Mouse (Mus musculus) embryonic facial prominence, embryonic 11.5 days (tissue): ENCODE data around the gene Ppp1r8. TPM values are rescaled to one million over a fixed set of nuclear protein-coding genes. Genes with fewer than 3 reads are reported as not detected.
"Not testable (repeated sequence)": the region's sequence is repeated elsewhere in the genome, so short reads cannot be mapped to it uniquely, and the experiment has no call there.

Experiments used
- ATAC-seq: fragments of 200-750 bp; cut with Nextera tagmentation; replicated peaks from 2 replicates; pipeline ENCODE4 v1.8.0; 2017; ENCODE audit warnings: low read depth; ENCODE audit not compliant: insufficient number of reproducible peaks, low FRiP score, low TSS enrichment
- DNase-seq: peaks from one replicate; pipeline ENCODE4 v3.0.0-alpha.2; 2015; ENCODE audit warnings: low spot score
- H3K27ac ChIP-seq: fragments of 300-500 bp; sonication (generic); replicated peaks from 2 replicates; pipeline ENCODE4 v1.5.1; 2014; ENCODE audit warnings: mild to moderate bottlenecking, low read depth, low read length, control low read depth
- H3K27me3 ChIP-seq: fragments of 300-500 bp; sonication (generic); 2 replicates; pipeline ENCODE4 v1.6.1; 2014; ENCODE audit warnings: mild to moderate bottlenecking, low read length, moderate library complexity, mixed read lengths; ENCODE audit not compliant: control insufficient read depth, insufficient read depth
- H3K36me3 ChIP-seq: fragments of 300-500 bp; sonication (generic); replicated peaks from 2 replicates; pipeline ENCODE4 v1.6.1; 2014; ENCODE audit warnings: low read depth, mild to moderate bottlenecking, low read length, moderate library complexity, mixed read lengths; ENCODE audit not compliant: control insufficient read depth, insufficient read depth
- H3K4me1 ChIP-seq: fragments of 300-500 bp; sonication (generic); 2 replicates; pipeline ENCODE4 v1.6.1; 2014; ENCODE audit warnings: low read length, mixed read lengths; ENCODE audit not compliant: control insufficient read depth, insufficient read depth
- H3K4me2 ChIP-seq: fragments of 300-500 bp; sonication (generic); 2 replicates; pipeline ENCODE4 v1.6.1; 2014; ENCODE audit warnings: low read depth, mild to moderate bottlenecking, control low read depth, low read length, moderate library complexity
- H3K4me3 ChIP-seq: fragments of 300-500 bp; sonication (generic); 2 replicates; pipeline ENCODE4 v1.5.1; 2014; ENCODE audit warnings: low read depth, low read length, control low read depth
- H3K9ac ChIP-seq: fragments of 300-500 bp; sonication (generic); replicated peaks from 2 replicates; pipeline ENCODE4 v1.6.1; 2014; ENCODE audit warnings: mild to moderate bottlenecking, control low read depth, low read length
- H3K9me3 ChIP-seq: fragments of 300-500 bp; sonication (generic); replicated peaks from 2 replicates; pipeline ENCODE4 v1.6.1; 2016; ENCODE audit warnings: mild to moderate bottlenecking, low read length, inconsistent platforms, mixed read lengths; ENCODE audit not compliant: control insufficient read depth
- WGBS: fragments of 180-500 bp; shearing (Covaris S2); extraction: QIAGEN DNeasy Blood & Tissue Kit; methylation state at CpG from one replicate; pipeline ENCODE4 v1.1.7; 2014; 5-methylcytosine and 5-hydroxymethylcytosine counted together
- polyA plus RNA-seq: library from polyadenylated mRNA; unstranded; fragments of >200 nt; fragmentation: Nextera tagmentation; extraction: Ambion mirVana; gene quantifications from 2 replicates; pipeline ENCODE4 v1.2.1, GENCODE M21; 2014

The Ppp1r8 gene
- polyA plus RNA-seq, 1 experiment from 2014 or later: 124 TPM

GRCm38 (mm10) chr4:132803876-132804275, 39.1 kb downstream of the Ppp1r8 start:
- Histone ChIP-seq H3K4me1 (no peaks in the 10 kb centered on the region), H3K9me3 (no peaks in the 10 kb centered on the region), H3K36me3 (no peaks in the 10 kb centered on the region), H3K4me2 (no peak overlapping the region), H3K4me3 (no peak overlapping the region), H3K9ac (no peak overlapping the region), H3K27ac (no peak overlapping the region), H3K27me3 (no peaks in the 10 kb centered on the region)
- ATAC-seq: no peak
- DNase-seq: no peak
- WGBS: 94% methylated on average over 7 of the region's 7 CpGs

GRCm38 (mm10) chr4:132803212-132803611, 39.8 kb downstream of the Ppp1r8 start:
- H3K36me3 ChIP-seq: no peaks in the 10 kb centered on the region
- H3K27ac ChIP-seq: no peak overlapping the region
- H3K9ac ChIP-seq: no peak overlapping the region
- no peaks in the 10 kb centered on the region for H3K4me1 ChIP-seq
- H3K4me3 ChIP-seq: no peak overlapping the region
- H3K27me3 ChIP-seq: no peaks in the 10 kb centered on the region
- DNase-seq (no peak), ATAC-seq (no peak)
- no peaks in the 10 kb centered on the region for H3K9me3 ChIP-seq
- 90% methylated on average over 5 of the region's 5 CpGs for WGBS
- H3K4me2 ChIP-seq: no peak overlapping the region

GRCm38 (mm10) chr4:132802171-132802637, 40.8 kb downstream of the Ppp1r8 start:
- DNase-seq (no peak), ATAC-seq (no peak)
- Histone ChIP-seq H3K36me3 (no peaks in the 10 kb centered on the region), H3K9ac (no peak overlapping the region), H3K9me3 (no peaks in the 10 kb centered on the region), H3K4me1 (no peaks in the 10 kb centered on the region), H3K27ac (no peak overlapping the region), H3K27me3 (no peaks in the 10 kb centered on the region), H3K4me3 (no peak overlapping the region), H3K4me2 (no peak overlapping the region)
- 64% methylated on average over 16 of the region's 16 CpGs for WGBS

- Histone ChIP-seq H3K9ac (no peak overlapping the region), H3K27ac (no peak overlapping the region), H3K4me1 (no peaks in the 10 kb centered on the region), H3K27me3 (no peaks in the 10 kb centered on the region), H3K4me3 (no peak overlapping the region), H3K4me2 (no peak overlapping the region), H3K9me3 (no peaks in the 10 kb centered on the region), H3K36me3 (no peaks in the 10 kb centered on the region)
- WGBS: 89% methylated on average over 18 of the region's 18 CpGs
- DNase-seq (no peak), ATAC-seq (no peak)
These were observed 41.5 kb downstream of the Ppp1r8 start for GRCm38 (mm10) chr4:132801176-132802077.

- no peak for ATAC-seq
- H3K36me3 ChIP-seq: no peaks in the 10 kb centered on the region
- no peak overlapping the region for H3K27ac ChIP-seq
- no peak overlapping the region for H3K4me3 ChIP-seq
- DNase-seq: no peak
- H3K9ac ChIP-seq: no peak overlapping the region
- no peaks in the 10 kb centered on the region for H3K9me3 ChIP-seq
- H3K27me3 ChIP-seq: peaks cover 1% of the 10 kb centered on the region; the same call in 1 of the 2 replicates
- H3K4me1 ChIP-seq: no peaks in the 10 kb centered on the region
- no peak overlapping the region for H3K4me2 ChIP-seq
- WGBS: 92% methylated on average over 4 of the region's 4 CpGs
These were observed 43.1 kb downstream of the Ppp1r8 start for GRCm38 (mm10) chr4:132799845-132800244.

GRCm38 (mm10) chr4:132798666-132799065, 44.3 kb downstream of the Ppp1r8 start:
- DNase-seq: not testable (repeated sequence)

GRCm38 (mm10) chr4:132798028-132798427, 44.9 kb downstream of the Ppp1r8 start:
- no peak for ATAC-seq
- Histone ChIP-seq H3K36me3 (no peaks in the 10 kb centered on the region), H3K4me3 (no peak overlapping the region), H3K27ac (no peak overlapping the region), H3K9me3 (no peaks in the 10 kb centered on the region), H3K9ac (no peak overlapping the region), H3K4me2 (no peak overlapping the region), H3K4me1 (no peaks in the 10 kb centered on the region), H3K27me3 (peaks cover 5% of the 10 kb centered on the region; the same call in 1 of the 2 replicates)
- DNase-seq: no peak
- 83% methylated on average over 4 of the region's 4 CpGs for WGBS

More at GRCm38 (mm10) chr4:132798666-132799065, 44.3 kb downstream of the Ppp1r8 start:
- H3K27me3 ChIP-seq, H3K9ac ChIP-seq, H3K27ac ChIP-seq, H3K4me3 ChIP-seq, H3K4me2 ChIP-seq, H3K4me1 ChIP-seq, ATAC-seq, H3K9me3 ChIP-seq, H3K36me3 ChIP-seq: not testable (repeated sequence)
- 87% methylated on average over 3 of the region's 3 CpGs for WGBS

GRCm38 (mm10) chr4:132797461-132797860, 45.5 kb downstream of the Ppp1r8 start:
- Histone ChIP-seq H3K4me2 (no peak overlapping the region), H3K4me1 (no peaks in the 10 kb centered on the region), H3K9me3 (no peaks in the 10 kb centered on the region), H3K27me3 (peaks cover 5% of the 10 kb centered on the region; the same call in 1 of the 2 replicates), H3K27ac (no peak overlapping the region), H3K36me3 (no peaks in the 10 kb centered on the region), H3K4me3 (no peak overlapping the region), H3K9ac (no peak overlapping the region)
- WGBS: 86% methylated on average over 1 of the region's 1 CpGs
- no peak for ATAC-seq
- no peak for DNase-seq
